Mouse (Mus musculus) CH12.LX (cell line): ENCODE measurements around the gene 6430550D23Rik. TPM values are rescaled to one million over a fixed set of nuclear protein-coding genes. Genes with fewer than 3 reads are reported as not detected.

Experiments used
- DNase-seq: peaks from one replicate; pipeline ENCODE4 v3.0.0-alpha.2; 2013; ENCODE audit errors: extremely low read depth
- H3K27ac ChIP-seq: 2 replicates; pipeline ENCODE4 v1.5.1; 2012; ENCODE audit warnings: low read depth, mild to moderate bottlenecking, control low read depth, moderate library complexity; ENCODE audit not compliant: insufficient read depth
- H3K27me3 ChIP-seq: replicated peaks from 2 replicates; pipeline ENCODE3; 2012; ENCODE audit warnings: inconsistent platforms
- H3K36me3 ChIP-seq, 2 experiments: replicated peaks in 1 of 2; 2 replicates each; pipeline versions ENCODE3 to v1.6.1; 2012; ENCODE audit warnings: inconsistent platforms in 1 of 2, low read length in 1 of 2, mild to moderate bottlenecking in 1 of 2, mixed read lengths in 1 of 2, moderate library complexity in 1 of 2; ENCODE audit not compliant: control insufficient read depth in 1 of 2, insufficient read depth in 1 of 2
- H3K4me1 ChIP-seq, 2 experiments: 2 replicates each; pipeline ENCODE4 v1.6.1; 2012; ENCODE audit warnings: inconsistent platforms in 1 of 2, moderate library complexity in 1 of 2; ENCODE audit not compliant: insufficient read depth in 2 of 2, control insufficient read depth in 1 of 2
- H3K4me2 ChIP-seq: 2 replicates; pipeline ENCODE4 v1.6.1; 2012; ENCODE audit warnings: low read depth, mild to moderate bottlenecking, control low read depth; ENCODE audit not compliant: poor library complexity, insufficient read depth, severe bottlenecking
- H3K4me3 ChIP-seq, 3 experiments: fragments of 150-350 bp in 1 of 3; sonication (generic) in 1 of 3; replicated peaks in 1 of 3; 2 replicates each; pipeline versions ENCODE3 to v1.5.1; 2011 to 2012; ENCODE audit warnings: low read depth in 2 of 3, low read length in 2 of 3, mild to moderate bottlenecking in 2 of 3, moderate library complexity in 2 of 3, control low read depth in 1 of 3, improper control_type of control experiment in 1 of 3, inconsistent platforms in 1 of 3, mixed read lengths in 1 of 3; ENCODE audit not compliant: poor library complexity in 1 of 3
- H3K79me2 ChIP-seq: replicated peaks from 2 replicates; pipeline ENCODE4 v1.6.1; 2012; ENCODE audit warnings: mild to moderate bottlenecking, moderate library complexity; ENCODE audit not compliant: control insufficient read depth, poor library complexity, insufficient read depth, severe bottlenecking; ENCODE audit errors: extremely low read depth
- H3K9ac ChIP-seq: 2 replicates; pipeline ENCODE4 v1.6.1; 2012; ENCODE audit warnings: low read depth, mild to moderate bottlenecking, control low read depth, moderate library complexity; ENCODE audit not compliant: insufficient read depth
- H3K9me3 ChIP-seq: replicated peaks from 2 replicates; pipeline ENCODE3; 2012; ENCODE audit warnings: low read length, inconsistent platforms, mixed read lengths
- BHLHE40 ChIP-seq: IDR thresholded peaks from 2 replicates; pipeline ENCODE4 v1.6.1; 2011; ENCODE audit warnings: mild to moderate bottlenecking, low read depth, low read length, improper control_type of control experiment
- CHD1 ChIP-seq: IDR thresholded peaks from 2 replicates; pipeline ENCODE4 v1.6.1; 2012; ENCODE audit warnings: low read depth, low read length, improper control_type of control experiment, inconsistent platforms
- CHD2 ChIP-seq: IDR thresholded peaks from 2 replicates; pipeline ENCODE4 v1.6.1; 2011; ENCODE audit warnings: low read length, improper control_type of control experiment
- CTCF ChIP-seq, 2 experiments: IDR thresholded peaks in 1 of 2; conservative IDR thresholded peaks in 1 of 2; 2 replicates each; pipeline ENCODE4 v1.5.1; 2011 to 2012; ENCODE audit warnings: low read depth in 2 of 2, low read length in 2 of 2, improper control_type of control experiment in 1 of 2, inconsistent platforms in 1 of 2, mild to moderate bottlenecking in 1 of 2, moderate library complexity in 1 of 2
- E2F4 ChIP-seq: IDR thresholded peaks from 2 replicates; pipeline ENCODE4 v1.6.1; 2011; ENCODE audit warnings: low read depth, low read length, improper control_type of control experiment; ENCODE audit not compliant: insufficient replicate concordance
- EP300 ChIP-seq: IDR thresholded peaks from 2 replicates; pipeline ENCODE4 v1.6.1; 2011; ENCODE audit warnings: low read length, improper control_type of control experiment
- ETS1 ChIP-seq: conservative IDR thresholded peaks from 2 replicates; pipeline ENCODE4 v1.6.1; 2012; ENCODE audit warnings: low read depth, mild to moderate bottlenecking, inconsistent platforms, low read length, improper control_type of control experiment, moderate library complexity
- GABPA ChIP-seq: IDR thresholded peaks from 2 replicates; pipeline ENCODE4 v1.6.1; 2012; ENCODE audit warnings: low read depth, low read length, improper control_type of control experiment, inconsistent platforms; ENCODE audit not compliant: insufficient replicate concordance
- IRF4 ChIP-seq: IDR thresholded peaks from 2 replicates; pipeline ENCODE4 v1.6.1; 2014; ENCODE audit warnings: low read depth, mild to moderate bottlenecking, inconsistent platforms, low read length, improper control_type of control experiment
- JUN ChIP-seq: IDR thresholded peaks from 2 replicates; pipeline ENCODE4 v1.6.1; 2011; ENCODE audit warnings: low read depth, mild to moderate bottlenecking, low read length, improper control_type of control experiment, moderate library complexity; ENCODE audit not compliant: insufficient read depth
- JUND ChIP-seq: conservative IDR thresholded peaks from 2 replicates; pipeline ENCODE4 v1.6.1; 2011; ENCODE audit warnings: low read depth, low read length, improper control_type of control experiment
- KAT2A ChIP-seq: IDR thresholded peaks from 2 replicates; pipeline ENCODE4 v1.6.1; 2012; ENCODE audit warnings: low read length, improper control_type of control experiment, inconsistent platforms; ENCODE audit not compliant: insufficient replicate concordance
- MAX ChIP-seq: IDR thresholded peaks from 2 replicates; pipeline ENCODE4 v1.6.1; 2011; ENCODE audit warnings: low read length, improper control_type of control experiment
- MAZ ChIP-seq: IDR thresholded peaks from 2 replicates; pipeline ENCODE4 v1.6.1; 2012; ENCODE audit warnings: low read depth, mild to moderate bottlenecking, inconsistent platforms, low read length, improper control_type of control experiment, moderate library complexity
- MEF2A ChIP-seq: IDR thresholded peaks from 2 replicates; pipeline ENCODE4 v1.6.1; 2014; ENCODE audit warnings: low read depth, mild to moderate bottlenecking, inconsistent platforms, low read length, improper control_type of control experiment, borderline replicate concordance
- MYC ChIP-seq: IDR thresholded peaks from 2 replicates; pipeline ENCODE4 v1.6.1; 2011; ENCODE audit warnings: low read depth, mild to moderate bottlenecking, improper control_type of control experiment, low read length
- NELFE ChIP-seq: IDR thresholded peaks from 2 replicates; pipeline ENCODE4 v1.6.1; 2011; ENCODE audit warnings: low read depth, low read length, improper control_type of control experiment
- NRF1 ChIP-seq: IDR thresholded peaks from 2 replicates; pipeline ENCODE4 v1.6.1; 2014; ENCODE audit warnings: low read depth, mild to moderate bottlenecking, inconsistent platforms, low read length, improper control_type of control experiment, moderate library complexity
- RAD21 ChIP-seq: IDR thresholded peaks from 2 replicates; pipeline ENCODE4 v1.6.1; 2011; ENCODE audit warnings: low read depth, mild to moderate bottlenecking, low read length, improper control_type of control experiment, moderate library complexity
- SMC3 ChIP-seq: IDR thresholded peaks from 2 replicates; pipeline ENCODE4 v1.6.1; 2011; ENCODE audit warnings: low read depth, low read length, improper control_type of control experiment
- TBP ChIP-seq: conservative IDR thresholded peaks from 2 replicates; pipeline ENCODE4 v1.6.1; 2011; ENCODE audit warnings: low read depth, low read length, improper control_type of control experiment
- TCF12 ChIP-seq: IDR thresholded peaks from 2 replicates; pipeline ENCODE4 v1.6.1; 2014; ENCODE audit warnings: low read depth, mild to moderate bottlenecking, inconsistent platforms, low read length, improper control_type of control experiment
- USF1 ChIP-seq: IDR thresholded peaks from 2 replicates; pipeline ENCODE4 v1.6.1; 2014; ENCODE audit warnings: low read depth, mild to moderate bottlenecking, inconsistent platforms, low read length, improper control_type of control experiment
- USF2 ChIP-seq: conservative IDR thresholded peaks from 2 replicates; pipeline ENCODE4 v1.6.1; 2011; ENCODE audit warnings: low read depth, low read length, improper control_type of control experiment
- ZC3H11A ChIP-seq: IDR thresholded peaks from 2 replicates; pipeline ENCODE4 v1.6.1; 2012; ENCODE audit warnings: low read depth, mild to moderate bottlenecking, inconsistent platforms, low read length, improper control_type of control experiment
- ZMIZ1 ChIP-seq: IDR thresholded peaks from 2 replicates; pipeline ENCODE4 v1.6.1; 2012; ENCODE audit warnings: low read depth, mild to moderate bottlenecking, inconsistent platforms, low read length, improper control_type of control experiment
- ZNF384 ChIP-seq: IDR thresholded peaks from 2 replicates; pipeline ENCODE4 v1.6.1; 2012; ENCODE audit warnings: low read depth, low read length, improper control_type of control experiment, inconsistent platforms
- dilution Hi-C: fragments of 300-500 bp; cut with MboI; formaldehyde crosslinking; loops from 2 replicates; pipeline ENCODE4 v1.14.3; 2020; ENCODE audit warnings: low sequenced_read_pairs; ENCODE audit not compliant: extremely low pct_unique_long_range_greater_than_20kb, extremely low pct_ligation_motif_present
- in situ Hi-C: fragments of 300-500 bp; cut with MboI; formaldehyde crosslinking; loops from 3 replicates; pipeline ENCODE4 v1.14.3; 2019; ENCODE audit warnings: low sequenced_read_pairs, low pct_ligation_motif_present, low pct_unique_long_range_greater_than_20kb, mixed read lengths
- polyA plus RNA-seq: library from polyadenylated mRNA; unstranded; fragments of >175 nt; gene quantifications from 2 replicates; pipeline ENCODE4 v1.2.1, GENCODE M21; 2012; ENCODE audit warnings: low read depth; ENCODE audit not compliant: insufficient read length
- total RNA-seq, 2 experiments: library from RNA; depleted of rRNA; stranded (reverse); fragments of 300-350 nt in 1 of 2; fragments of >200 nt in 1 of 2; gene quantifications; 2 replicates each; pipeline ENCODE4 v1.2.3; 2012 to 2014

The 6430550D23Rik gene
- total and polyA plus RNA-seq, 3 experiments, result 0.78 to 1.4 (median 0.81) TPM

- peak; percentile 67 for DNase-seq
- peaks cover 1% of the 10 kb centered on the region for H3K27me3 ChIP-seq
- H3K4me2 ChIP-seq, result no peak overlapping the region
- H3K4me1 ChIP-seq, result no peaks in the 10 kb centered on the region; a peak in 1 of 4 replicates
- dilution Hi-C loops (no loop called here), in situ Hi-C loops (loop anchor here (25.0 kb wide), 1 partner anchor 259 kb away; the partner anchor contains the start of gene Trpc4ap)
- H3K27ac ChIP-seq, result no peak overlapping the region
- H3K36me3 ChIP-seq, result no peaks in the 10 kb centered on the region
- H3K4me3 ChIP-seq, result no peak overlapping the region
- H3K9ac ChIP-seq, result no peak overlapping the region
- TF ChIP-seq ZNF384 (no peak), ZMIZ1 (no peak), EP300 (no peak), GABPA (no peak), MEF2A (no peak), IRF4 (no peak), CTCF (conservative IDR thresholded peaks at IDR 0.05 in 1 of 2, IDR thresholded peaks at IDR 0.05 in 1 of 2; ENCODE audit: low read depth in 2 of 2, low read length in 2 of 2) (peak; percentile 77 to 96), CHD1 (no peak), MAX (no peak), E2F4 (peak; percentile 84; the same call in 1 of the 2 replicates), ETS1 (no peak), MAZ (no peak), CHD2 (no peak), BHLHE40 (no peak), MYC (no peak), NELFE (no peak), TBP (no peak), USF1 (no peak), NRF1 (no peak), TCF12 (no peak), RAD21 (peak; percentile 93), KAT2A (no peak), USF2 (no peak), ZC3H11A (peak; percentile 10; the same call in 1 of the 2 replicates), SMC3 (peak; percentile 78), JUND (no peak), JUN (no peak)
- H3K9me3 ChIP-seq, result no peaks in the 10 kb centered on the region
- no peaks in the 10 kb centered on the region for H3K79me2 ChIP-seq
Observed at GRCm38 (mm10) chr2:155946069-155946468, 61.7 kb downstream of the 6430550D23Rik start.
